Mouse (Mus musculus) myocyte (in vitro differentiated cells): ENCODE measurements around the gene Nup155. TPM values are rescaled to one million over a fixed set of nuclear protein-coding genes. Genes with fewer than 3 reads are reported as not detected.

Experiments
- H3K27me3 ChIP-seq: one replicate; pipeline ENCODE4 v1.6.1; 2011; ENCODE audit not compliant: control insufficient read depth, insufficient read depth, insufficient read length
- H3K36me3 ChIP-seq: one replicate; pipeline ENCODE4 v1.6.1; 2011; ENCODE audit not compliant: control insufficient read depth, insufficient read depth
- H3K4me2 ChIP-seq: one replicate; pipeline ENCODE4 v1.6.1; 2011; ENCODE audit warnings: low read depth, control low read depth
- H3K4me3 ChIP-seq: one replicate; pipeline ENCODE4 v1.5.1; 2011; ENCODE audit warnings: mild to moderate bottlenecking, control low read depth, moderate library complexity
- H3K79me2 ChIP-seq: one replicate; pipeline ENCODE4 v1.6.1; 2011; ENCODE audit not compliant: control insufficient read depth, insufficient read depth
- H3ac ChIP-seq: one replicate; pipeline ENCODE4 v1.6.1; 2011; ENCODE audit not compliant: control insufficient read depth, insufficient read length
- CEBPB ChIP-seq: IDR thresholded peaks from 2 replicates; pipeline ENCODE4 v1.6.1; 2011; ENCODE audit warnings: mild to moderate bottlenecking, moderate library complexity; ENCODE audit not compliant: poor library complexity, insufficient read depth, severe bottlenecking
- E2F4 ChIP-seq: IDR thresholded peaks from one replicate; pipeline ENCODE4 v1.6.1; 2011; ENCODE audit warnings: mild to moderate bottlenecking, control low read depth, moderate library complexity; ENCODE audit not compliant: insufficient read depth
- MAX ChIP-seq: IDR thresholded peaks from one replicate; pipeline ENCODE4 v1.6.1; 2011; ENCODE audit warnings: low read depth, mild to moderate bottlenecking, control low read depth
- MYOD1 ChIP-seq, 3 experiments: IDR thresholded peaks; one replicate each; pipeline ENCODE4 v1.6.1; 2011; ENCODE audit warnings: control low read depth in 2 of 3, low read depth in 2 of 3, mild to moderate bottlenecking in 2 of 3, moderate library complexity in 1 of 3; ENCODE audit not compliant: insufficient read length in 2 of 3, control insufficient read depth in 1 of 3
- MYOG ChIP-seq, 3 experiments: IDR thresholded peaks; one replicate each; pipeline ENCODE4 v1.6.1; 2011; ENCODE audit warnings: control low read depth in 2 of 3, low read depth in 2 of 3, mild to moderate bottlenecking in 2 of 3; ENCODE audit not compliant: insufficient read length in 2 of 3, control insufficient read depth in 1 of 3, insufficient read depth in 1 of 3
- POLR2A ChIP-seq: IDR thresholded peaks from one replicate; pipeline ENCODE4 v1.6.1; 2011; ENCODE audit warnings: low read depth, mild to moderate bottlenecking, control low read depth, moderate library complexity; ENCODE audit not compliant: insufficient read length
- POLR2AphosphoS2 ChIP-seq: IDR thresholded peaks from one replicate; pipeline ENCODE4 v1.6.1; 2011; ENCODE audit warnings: low read depth, control low read depth; ENCODE audit not compliant: insufficient read length
- REST ChIP-seq: IDR thresholded peaks from one replicate; pipeline ENCODE4 v1.6.1; 2011; ENCODE audit warnings: mild to moderate bottlenecking, control low read depth, moderate library complexity; ENCODE audit not compliant: insufficient read depth, insufficient read length
- SRF ChIP-seq: IDR thresholded peaks from one replicate; pipeline ENCODE4 v1.6.1; 2011; ENCODE audit warnings: low read depth; ENCODE audit not compliant: control insufficient read depth, insufficient read length
- TCF12 ChIP-seq: IDR thresholded peaks from one replicate; pipeline ENCODE4 v1.6.1; 2011; ENCODE audit warnings: mild to moderate bottlenecking, control low read depth; ENCODE audit not compliant: poor library complexity, insufficient read depth, severe bottlenecking
- TCF3 ChIP-seq: IDR thresholded peaks from one replicate; pipeline ENCODE4 v1.6.1; 2011; ENCODE audit warnings: low read depth, control low read depth; ENCODE audit not compliant: insufficient read length
- USF1 ChIP-seq: IDR thresholded peaks from one replicate; pipeline ENCODE4 v1.6.1; 2011; ENCODE audit warnings: low read depth, mild to moderate bottlenecking, control low read depth, moderate library complexity
- polyA plus RNA-seq: library from polyadenylated mRNA; unstranded; fragments of >200 nt; fragmentation: generic; extraction: Trizol; gene quantifications from one replicate; pipeline ENCODE4 v1.2.1, GENCODE M21; 2012; ENCODE audit warnings: missing spikeins

The Nup155 gene
- polyA plus RNA-seq, 1 experiment, result 9.7 TPM

DNA sequence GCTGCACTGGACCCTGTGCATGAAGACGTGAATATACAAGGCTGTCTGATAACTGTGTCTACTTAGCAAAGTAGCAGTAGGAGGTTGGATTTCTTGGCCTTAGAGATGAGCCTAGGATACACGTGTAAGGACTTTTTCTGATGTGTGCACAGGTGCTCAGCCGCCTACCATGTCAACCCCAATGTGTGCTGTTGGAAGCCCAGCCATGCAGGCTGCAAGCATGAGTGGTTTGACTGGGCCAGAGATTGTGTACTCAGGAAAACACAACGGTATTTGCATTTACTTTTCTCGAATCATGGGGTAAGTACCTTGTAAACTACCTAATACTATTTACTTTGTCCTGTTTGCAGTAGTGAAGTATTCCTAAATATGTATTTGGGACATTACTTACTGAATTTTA, 26.5 kb downstream of the Nup155 start:
- Histone ChIP-seq H3K79me2 (no peaks in the 10 kb centered on the region), H3K4me3 (no peak overlapping the region), H3K27me3 (no peaks in the 10 kb centered on the region), H3K36me3 (peaks cover 91% of the 10 kb centered on the region), H3K4me2 (no peak overlapping the region), H3ac (no peak overlapping the region)
- TF ChIP-seq MAX (no peak), E2F4 (no peak), REST (no peak), CEBPB (no peak), USF1 (no peak), TCF12 (no peak), POLR2A (no peak)

DNA sequence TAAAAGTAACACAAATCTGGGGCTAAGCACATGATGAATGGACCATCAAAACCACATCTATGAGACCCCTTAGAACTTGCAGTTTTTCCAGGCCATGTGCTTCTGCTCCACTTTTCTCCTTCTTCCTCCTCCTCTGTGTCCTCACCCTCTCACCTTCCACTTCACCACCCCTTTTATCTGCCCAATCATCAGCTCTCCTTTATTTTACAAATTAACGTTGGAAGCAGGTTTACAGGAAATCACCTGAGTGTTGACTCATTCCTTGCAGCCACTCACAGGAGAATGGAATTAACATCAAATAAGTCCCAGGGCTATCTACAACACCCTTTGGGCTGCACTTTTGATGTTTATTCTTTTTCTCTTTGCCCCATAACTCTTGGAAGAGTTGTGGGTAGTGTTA, 52.8 kb downstream of the Nup155 start:
- no peak overlapping the region for H3K4me3 ChIP-seq
- H3K79me2 ChIP-seq, result no peaks in the 10 kb centered on the region
- H3K36me3 ChIP-seq, result peaks cover 41% of the 10 kb centered on the region
- no peak overlapping the region for H3ac ChIP-seq
- TF ChIP-seq USF1 (no peak), MYOG (IDR thresholded peaks at IDR 0.05; ENCODE audit: control insufficient read depth in 1 of 3, insufficient read depth in 1 of 3, insufficient read length in 2 of 3, low read depth in 2 of 3) (no peak), SRF (no peak), TCF12 (no peak), POLR2A (no peak), TCF3 (no peak), MYOD1 (IDR thresholded peaks at IDR 0.05; ENCODE audit: control insufficient read depth in 1 of 3, insufficient read length in 2 of 3, low read depth in 2 of 3) (no peak), REST (no peak), POLR2AphosphoS2 (no peak), CEBPB (no peak), E2F4 (no peak), MAX (no peak)
- no peak overlapping the region for H3K4me2 ChIP-seq
- H3K27me3 ChIP-seq, result no peaks in the 10 kb centered on the region

DNA sequence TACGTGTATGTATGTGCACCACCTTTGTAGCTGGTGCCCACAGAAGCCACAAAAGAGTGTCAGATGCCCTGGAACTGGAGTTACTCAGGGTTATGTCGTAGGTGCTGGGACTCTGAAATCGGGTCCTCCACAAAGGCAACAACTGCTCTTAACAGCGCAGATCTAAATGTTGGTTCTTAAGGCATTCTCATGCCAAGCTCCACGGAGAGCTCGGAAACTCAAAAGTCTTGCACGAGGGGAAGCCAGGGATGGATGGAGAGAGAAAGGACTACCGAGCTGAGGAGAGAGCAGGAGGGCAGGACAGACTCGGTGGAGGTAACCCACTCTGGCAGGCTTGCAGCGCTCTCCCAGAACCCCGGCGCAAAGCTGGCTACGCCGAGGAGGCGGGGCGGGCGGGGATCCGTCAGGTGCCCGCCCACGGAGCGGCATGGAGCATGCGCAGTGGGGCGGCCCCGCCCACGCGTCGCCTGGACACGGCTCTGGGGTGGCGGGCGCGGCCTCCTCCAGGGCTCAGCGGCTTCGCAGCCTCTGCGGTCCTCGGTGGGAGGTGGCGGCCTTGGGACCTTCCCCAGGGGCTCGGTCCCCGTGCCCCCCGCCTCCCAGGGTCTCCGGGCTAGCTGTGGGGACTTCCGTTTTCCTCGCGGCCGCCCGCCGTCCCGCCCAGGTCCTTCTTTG, 59.7 kb downstream of the Nup155 start, which contains the start of gene Cplane1:
Gene Cplane1, plus strand, starts transcription at position 516 of the 675 bp plus-strand sequence.
- TF ChIP-seq POLR2A, result peak; percentile 100
- no peak for TF ChIP-seq TCF12
- TF ChIP-seq REST, result no peak
- no peak for TF ChIP-seq CEBPB
- peak; percentile 17 for TF ChIP-seq USF1
- peak in 1 of 3 experiments; percentile 75 for TF ChIP-seq MYOD1 (IDR thresholded peaks at IDR 0.05; ENCODE audit: control insufficient read depth in 1 of 3, insufficient read length in 2 of 3, low read depth in 2 of 3)
- TF ChIP-seq POLR2AphosphoS2, result peak; percentile 97
- TF ChIP-seq TCF3, result no peak
- peak; percentile 74 for TF ChIP-seq SRF
- TF ChIP-seq MAX, result no peak
- no peak for TF ChIP-seq E2F4
- peak in 2 of 3 experiments; percentile 52 to 59 for TF ChIP-seq MYOG (IDR thresholded peaks at IDR 0.05; ENCODE audit: control insufficient read depth in 1 of 3, insufficient read depth in 1 of 3, insufficient read length in 2 of 3, low read depth in 2 of 3)
- Histone ChIP-seq H3K27me3 (no peaks in the 10 kb centered on the region), H3K4me2 (peak within 1 kb of the TSS; percentile 96), H3K36me3 (no peaks in the 10 kb centered on the region), H3K4me3 (peak within 1 kb of the TSS; percentile 74), H3K79me2 (peaks cover 13% of the 10 kb centered on the region), H3ac (peak within 1 kb of the TSS; percentile 41)

DNA sequence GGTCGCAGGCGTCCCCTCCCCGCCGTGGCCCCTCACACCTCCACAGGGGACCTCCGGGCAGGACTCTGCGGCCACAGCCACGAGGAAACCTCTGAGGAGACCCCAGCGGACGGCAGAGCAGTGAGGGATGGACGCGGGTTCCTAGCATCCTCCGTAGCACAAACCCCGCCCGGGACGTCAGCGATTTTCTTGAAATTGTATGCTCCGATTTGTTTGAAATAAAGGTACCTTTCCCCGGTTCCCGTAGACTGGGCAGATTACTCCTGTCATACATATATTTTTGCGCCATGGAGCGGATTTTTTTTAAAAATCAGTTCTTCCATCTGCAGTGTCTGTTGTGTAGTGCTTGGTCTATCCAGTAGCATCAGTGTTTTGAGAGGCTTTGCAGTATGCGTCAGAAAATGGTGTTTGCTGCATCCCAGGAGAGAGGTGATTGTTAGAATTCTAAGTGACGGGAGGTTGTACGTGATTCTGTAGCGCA, 60.2 kb downstream of the Nup155 start:
- Histone ChIP-seq H3K27me3 (no peaks in the 10 kb centered on the region), H3ac (peak overlapping the region; percentile 41), H3K79me2 (peaks cover 13% of the 10 kb centered on the region), H3K4me2 (peak overlapping the region; percentile 96), H3K4me3 (peak overlapping the region; percentile 74), H3K36me3 (no peaks in the 10 kb centered on the region)
- TF ChIP-seq POLR2AphosphoS2, result no peak
- TF ChIP-seq MYOG (IDR thresholded peaks at IDR 0.05; ENCODE audit: control insufficient read depth in 1 of 3, insufficient read depth in 1 of 3, insufficient read length in 2 of 3, low read depth in 2 of 3), result no peak
- TF ChIP-seq TCF12, result no peak
- no peak for TF ChIP-seq POLR2A

DNA sequence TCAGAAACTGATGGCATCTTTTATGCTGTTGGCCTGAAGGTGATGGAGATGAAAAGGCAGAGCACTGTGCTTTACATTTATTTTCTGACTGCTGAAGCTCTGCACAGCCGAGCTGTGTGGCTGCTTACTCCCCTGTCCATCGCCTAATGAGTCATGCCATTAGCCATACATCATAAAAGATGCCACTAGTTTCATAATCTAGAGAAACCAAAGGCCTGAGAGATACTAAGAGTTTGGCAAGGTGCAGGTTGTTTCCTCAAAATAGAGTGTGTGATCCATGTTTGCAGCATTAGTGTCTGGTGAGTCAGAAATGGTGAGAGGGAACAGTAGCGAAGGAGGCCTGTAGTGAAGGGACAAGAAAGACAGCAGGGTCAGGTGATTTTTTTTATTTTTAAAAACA, 80.5 kb downstream of the Nup155 start:
- peaks cover 30% of the 10 kb centered on the region for H3K36me3 ChIP-seq
- TF ChIP-seq POLR2AphosphoS2, result no peak
- TF ChIP-seq REST, result no peak
- no peak for TF ChIP-seq POLR2A
- TF ChIP-seq MAX, result no peak
- no peak for TF ChIP-seq SRF
- no peak for TF ChIP-seq E2F4
- no peak for TF ChIP-seq TCF3
- no peak for TF ChIP-seq CEBPB
- no peak overlapping the region for H3K4me3 ChIP-seq
- H3K27me3 ChIP-seq, result no peaks in the 10 kb centered on the region
- H3K79me2 ChIP-seq, result no peaks in the 10 kb centered on the region
- no peak overlapping the region for H3ac ChIP-seq
- H3K4me2 ChIP-seq, result peak overlapping the region; percentile 16
